Mouse (Mus musculus): ENCODE data around the gene Gstm3.

- no peak for TF ChIP-seq CTCF (IDR thresholded peaks at IDR 0.05; ENCODE audit: low read depth)
- no peak for TF ChIP-seq EP300 (optimal IDR thresholded peaks at IDR 0.05)
Measured at GRCm38 (mm10) chr3:107983771-107984170, 14.7 kb upstream of the Gstm3 start.
